Mouse (Mus musculus): ENCODE results near the gene Amn1.

Amn1 gene

DNA sequence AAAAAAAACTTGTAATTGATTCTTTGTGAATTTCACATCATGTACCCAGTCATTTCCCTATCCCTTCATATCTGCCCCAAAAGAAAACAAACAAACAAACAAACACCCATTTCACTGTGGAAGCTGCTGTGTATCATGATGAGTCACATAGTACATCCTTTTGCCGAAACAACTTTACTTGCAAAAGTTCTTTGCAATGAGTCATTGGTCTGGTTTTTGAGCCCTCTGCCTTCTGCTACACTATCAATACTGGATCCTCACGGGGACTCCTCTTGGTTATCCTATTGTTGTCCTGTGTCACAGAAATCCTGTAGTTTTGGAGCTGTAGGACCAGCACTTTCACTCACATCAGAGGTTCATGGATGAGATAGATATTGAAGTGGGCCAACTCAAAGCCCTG is 79.6 kb downstream of the Amn1 start:
- CTCF ChIA-PET, result interaction anchor here (0.7 kb wide), 1 partner anchor 290 kb away, joined by 9 read pairs; no protein-coding TSS in a partner anchor

- CTCF ChIA-PET, result no interaction called here
Observed at GRCm38 (mm10) chr6:149107615-149108014, 80.9 kb downstream of the Amn1 start.

All from spleen, embryonic (tissue).